Mouse (Mus musculus): ENCODE measurements around the gene Fam173b. TPM values are rescaled to one million over a fixed set of nuclear protein-coding genes. Genes with fewer than 3 reads are reported as not detected.

Fam173b gene
- polyA plus RNA-seq, 1 experiment from 2014 or later: 11.6 TPM

GRCm38 (mm10) chr15:31588989-31589640, 12.5 kb upstream of the Fam173b start:
- H3K4me3 ChIP-seq (replicated peaks): no peak overlapping the region
- H3K9me3 ChIP-seq (replicated peaks): no peaks in the 10 kb centered on the region
- ATAC-seq (ENCODE audit: low FRiP score): no peak
- WGBS: 76% methylated on average over 8 of the region's 8 CpGs
- no peaks in the 10 kb centered on the region for H3K27me3 ChIP-seq (replicated peaks)
- no peak overlapping the region for H3K27ac ChIP-seq (replicated peaks)
- H3K36me3 ChIP-seq: peaks cover 53% of the 10 kb centered on the region
- H3K4me2 ChIP-seq: no peak overlapping the region
- no peak overlapping the region for H3K9ac ChIP-seq (replicated peaks)
- no peaks in the 10 kb centered on the region for H3K4me1 ChIP-seq

GRCm38 (mm10) chr15:31590176-31590575, 11.5 kb upstream of the Fam173b start:
- Histone ChIP-seq H3K9me3 (replicated peaks) (no peaks in the 10 kb centered on the region), H3K27me3 (replicated peaks) (no peaks in the 10 kb centered on the region), H3K4me2 (no peak overlapping the region), H3K4me3 (replicated peaks) (no peak overlapping the region), H3K27ac (replicated peaks) (no peak overlapping the region), H3K9ac (replicated peaks) (no peak overlapping the region), H3K4me1 (no peaks in the 10 kb centered on the region), H3K36me3 (peaks cover 64% of the 10 kb centered on the region)
- ATAC-seq (ENCODE audit: low FRiP score): no peak
- WGBS: 94% methylated on average over 5 of the region's 5 CpGs

- no peaks in the 10 kb centered on the region for H3K9me3 ChIP-seq (replicated peaks)
- no peak overlapping the region for H3K27ac ChIP-seq (replicated peaks)
- H3K4me2 ChIP-seq: no peak overlapping the region
- H3K9ac ChIP-seq (replicated peaks): no peak overlapping the region
- ATAC-seq (ENCODE audit: low FRiP score): no peak
- H3K4me3 ChIP-seq (replicated peaks): no peak overlapping the region
- H3K36me3 ChIP-seq: peaks cover 82% of the 10 kb centered on the region
- 91% methylated on average over 8 of the region's 8 CpGs for WGBS
- no peaks in the 10 kb centered on the region for H3K27me3 ChIP-seq (replicated peaks)
- H3K4me1 ChIP-seq: peaks cover 4% of the 10 kb centered on the region; the same call in 1 of the 2 replicates
These were observed 9.1 kb upstream of the Fam173b start for GRCm38 (mm10) chr15:31592531-31592930.

GRCm38 (mm10) chr15:31594260-31594659, 7.4 kb upstream of the Fam173b start:
- Histone ChIP-seq H3K36me3 (peaks cover 79% of the 10 kb centered on the region), H3K27me3 (replicated peaks) (no peaks in the 10 kb centered on the region), H3K4me2 (no peak overlapping the region), H3K4me3 (replicated peaks) (no peak overlapping the region), H3K9ac (replicated peaks) (no peak overlapping the region), H3K27ac (replicated peaks) (no peak overlapping the region), H3K4me1 (peaks cover 12% of the 10 kb centered on the region), H3K9me3 (replicated peaks) (no peaks in the 10 kb centered on the region)
- no peak for ATAC-seq (ENCODE audit: low FRiP score)
- WGBS: 91% methylated on average over 14 of the region's 14 CpGs

GRCm38 (mm10) chr15:31595651-31596050, 6.0 kb upstream of the Fam173b start:
- WGBS: 88% methylated on average over 7 of the region's 7 CpGs
- Histone ChIP-seq H3K9ac (replicated peaks) (no peak overlapping the region), H3K4me2 (no peak overlapping the region), H3K36me3 (peaks cover 65% of the 10 kb centered on the region), H3K4me1 (peaks cover 26% of the 10 kb centered on the region), H3K9me3 (replicated peaks) (no peaks in the 10 kb centered on the region), H3K4me3 (replicated peaks) (no peak overlapping the region), H3K27me3 (replicated peaks) (no peaks in the 10 kb centered on the region), H3K27ac (replicated peaks) (no peak overlapping the region)
- no peak for ATAC-seq (ENCODE audit: low FRiP score)

GRCm38 (mm10) chr15:31599834-31600233, 1.8 kb upstream of the Fam173b start:
- H3K4me2 ChIP-seq: peak overlapping the region; percentile 93
- no peak for ATAC-seq (ENCODE audit: low FRiP score)
- 72% methylated on average over 4 of the region's 4 CpGs for WGBS
- peak overlapping the region; percentile 78 for H3K4me3 ChIP-seq (replicated peaks)
- peaks cover 39% of the 10 kb centered on the region for H3K4me1 ChIP-seq
- no peaks in the 10 kb centered on the region for H3K27me3 ChIP-seq (replicated peaks)
- no peaks in the 10 kb centered on the region for H3K9me3 ChIP-seq (replicated peaks)
- no peak overlapping the region for H3K27ac ChIP-seq (replicated peaks)
- no peak overlapping the region for H3K9ac ChIP-seq (replicated peaks)
- H3K36me3 ChIP-seq: peaks cover 23% of the 10 kb centered on the region

GRCm38 (mm10) chr15:31601279-31601645, 390 bp upstream of the Fam173b start:
- peak; percentile 81 for ATAC-seq (ENCODE audit: low FRiP score)

GRCm38 (mm10) chr15:31602426-31602825, 774 bp downstream of the Fam173b start:
- 0 out of 2 replicates have a peak, but pooled peaks cover 2% of the 10 kb centered on the region for H3K36me3 ChIP-seq
- 2% methylated on average over 15 of the region's 15 CpGs for WGBS
- peak overlapping the region; percentile 92 for H3K27ac ChIP-seq (replicated peaks)
- no peaks in the 10 kb centered on the region for H3K27me3 ChIP-seq (replicated peaks)
- ATAC-seq (ENCODE audit: low FRiP score): peak; percentile 79
- H3K9me3 ChIP-seq (replicated peaks): no peaks in the 10 kb centered on the region
- H3K4me2 ChIP-seq: peak overlapping the region; percentile 93
- peaks cover 39% of the 10 kb centered on the region for H3K4me1 ChIP-seq
- peak overlapping the region; percentile 78 for H3K4me3 ChIP-seq (replicated peaks)
- peak overlapping the region; percentile 73 for H3K9ac ChIP-seq (replicated peaks)

More at GRCm38 (mm10) chr15:31601279-31601645, 390 bp upstream of the Fam173b start:
- peak overlapping the region; percentile 73 for H3K9ac ChIP-seq (replicated peaks)
- peak overlapping the region; percentile 92 for H3K27ac ChIP-seq (replicated peaks)
- H3K27me3 ChIP-seq (replicated peaks): no peaks in the 10 kb centered on the region
- H3K36me3 ChIP-seq: peaks cover 10% of the 10 kb centered on the region; the same call in 1 of the 2 replicates
- WGBS: under 1% methylated on average over 33 of the region's 33 CpGs
- H3K4me1 ChIP-seq: peaks cover 39% of the 10 kb centered on the region
- no peaks in the 10 kb centered on the region for H3K9me3 ChIP-seq (replicated peaks)
- peak overlapping the region; percentile 78 for H3K4me3 ChIP-seq (replicated peaks)
- peak overlapping the region; percentile 93 for H3K4me2 ChIP-seq

GRCm38 (mm10) chr15:31603113-31603512, 1.5 kb downstream of the Fam173b start:
- peak overlapping the region; percentile 78 for H3K4me3 ChIP-seq (replicated peaks)
- peak overlapping the region; percentile 92; the same call in 1 of the 2 replicates for H3K27ac ChIP-seq (replicated peaks)
- 85% methylated on average over 13 of the region's 13 CpGs for WGBS
- peaks cover 39% of the 10 kb centered on the region for H3K4me1 ChIP-seq
- no peaks in the 10 kb centered on the region for H3K36me3 ChIP-seq
- peak overlapping the region; percentile 73 for H3K9ac ChIP-seq (replicated peaks)
- no peak for ATAC-seq (ENCODE audit: low FRiP score)
- no peaks in the 10 kb centered on the region for H3K27me3 ChIP-seq (replicated peaks)
- no peaks in the 10 kb centered on the region for H3K9me3 ChIP-seq (replicated peaks)
- H3K4me2 ChIP-seq: peak overlapping the region; percentile 93

GRCm38 (mm10) chr15:31606821-31607220, 5.2 kb downstream of the Fam173b start:
- WGBS: 62% methylated on average over 6 of the region's 6 CpGs
- no peak overlapping the region for H3K4me3 ChIP-seq (replicated peaks)
- no peaks in the 10 kb centered on the region for H3K27me3 ChIP-seq (replicated peaks)
- no peaks in the 10 kb centered on the region for H3K36me3 ChIP-seq
- peaks cover 23% of the 10 kb centered on the region for H3K4me1 ChIP-seq
- H3K9me3 ChIP-seq (replicated peaks): no peaks in the 10 kb centered on the region
- no peak overlapping the region for H3K27ac ChIP-seq (replicated peaks)
- no peak overlapping the region for H3K9ac ChIP-seq (replicated peaks)
- H3K4me2 ChIP-seq: no peak overlapping the region
- ATAC-seq (ENCODE audit: low FRiP score): no peak

- no peak overlapping the region for H3K27ac ChIP-seq (replicated peaks)
- H3K4me2 ChIP-seq: no peak overlapping the region
- no peak overlapping the region for H3K4me3 ChIP-seq (replicated peaks)
- ATAC-seq (ENCODE audit: low FRiP score): peak; percentile 79
- no peak overlapping the region for H3K9ac ChIP-seq (replicated peaks)
- no peaks in the 10 kb centered on the region for H3K9me3 ChIP-seq (replicated peaks)
- H3K27me3 ChIP-seq (replicated peaks): no peaks in the 10 kb centered on the region
- WGBS: 65% methylated on average over 3 of the region's 3 CpGs
- H3K36me3 ChIP-seq: no peaks in the 10 kb centered on the region
- H3K4me1 ChIP-seq: peaks cover 13% of the 10 kb centered on the region; the same call in 1 of the 2 replicates
These were observed 9.4 kb downstream of the Fam173b start for GRCm38 (mm10) chr15:31611027-31611426.

GRCm38 (mm10) chr15:31611976-31612375, 10.3 kb downstream of the Fam173b start:
- no peak overlapping the region for H3K4me3 ChIP-seq (replicated peaks)
- H3K4me1 ChIP-seq: peaks cover 13% of the 10 kb centered on the region; the same call in 1 of the 2 replicates
- H3K4me2 ChIP-seq: no peak overlapping the region
- no peaks in the 10 kb centered on the region for H3K36me3 ChIP-seq
- no peaks in the 10 kb centered on the region for H3K27me3 ChIP-seq (replicated peaks)
- no peak overlapping the region for H3K27ac ChIP-seq (replicated peaks)
- WGBS: 90% methylated on average over 4 of the region's 4 CpGs
- no peak overlapping the region for H3K9ac ChIP-seq (replicated peaks)
- ATAC-seq (ENCODE audit: low FRiP score): no peak
- H3K9me3 ChIP-seq (replicated peaks): no peaks in the 10 kb centered on the region

Data from neural tube, embryonic 15.5 days (tissue).